Mouse (Mus musculus) gastrocnemius, adult 18-20 months (tissue): ENCODE data around the gene Gm11032. TPM values are rescaled to one million over a fixed set of nuclear protein-coding genes. Genes with fewer than 3 reads are reported as not detected.

Experiments
- total RNA-seq, 2 experiments: library from RNA; stranded (reverse); gene quantifications; 2 replicates each; pipeline ENCODE4 v1.2.3; 2021

Gm11032 gene
- total RNA-seq, 2 experiments from 2014 or later, result not detected

Other genes with a start within 250 kb of the Gm11032 start
- not detected for gene Hormad2, start 179.0 kb upstream of the Gm11032 start, total RNA-seq
- gene Mtmr3, start 25.2 kb upstream of the Gm11032 start, total RNA-seq, result 10 to 100 TPM; 45.1 to 51.2 TPM
- gene Ascc2, start 17.7 kb downstream of the Gm11032 start, total RNA-seq, result 10 to 100 TPM; 15.7 to 16.5 TPM
- 1,000 to 10,000 TPM in 1 of 2 experiments, 100 to 1,000 TPM in 1; 977 to 1,022 TPM for gene Uqcr10, start 84.3 kb downstream of the Gm11032 start, total RNA-seq
- 10 to 100 TPM; 25.5 to 26.6 TPM for gene Zmat5, start 84.6 kb downstream of the Gm11032 start, total RNA-seq
- under 1 TPM in 1 of 2 experiments, not detected in 1; 0.16 TPM for gene Cabp7, start 126.7 kb downstream of the Gm11032 start, total RNA-seq
- gene Nf2, start 229.5 kb downstream of the Gm11032 start, total RNA-seq, result 10 to 100 TPM; 51.1 to 55.6 TPM